Comparison of ENCODE assay signal across 8 mouse cellular contexts in the genomic region with DNA sequence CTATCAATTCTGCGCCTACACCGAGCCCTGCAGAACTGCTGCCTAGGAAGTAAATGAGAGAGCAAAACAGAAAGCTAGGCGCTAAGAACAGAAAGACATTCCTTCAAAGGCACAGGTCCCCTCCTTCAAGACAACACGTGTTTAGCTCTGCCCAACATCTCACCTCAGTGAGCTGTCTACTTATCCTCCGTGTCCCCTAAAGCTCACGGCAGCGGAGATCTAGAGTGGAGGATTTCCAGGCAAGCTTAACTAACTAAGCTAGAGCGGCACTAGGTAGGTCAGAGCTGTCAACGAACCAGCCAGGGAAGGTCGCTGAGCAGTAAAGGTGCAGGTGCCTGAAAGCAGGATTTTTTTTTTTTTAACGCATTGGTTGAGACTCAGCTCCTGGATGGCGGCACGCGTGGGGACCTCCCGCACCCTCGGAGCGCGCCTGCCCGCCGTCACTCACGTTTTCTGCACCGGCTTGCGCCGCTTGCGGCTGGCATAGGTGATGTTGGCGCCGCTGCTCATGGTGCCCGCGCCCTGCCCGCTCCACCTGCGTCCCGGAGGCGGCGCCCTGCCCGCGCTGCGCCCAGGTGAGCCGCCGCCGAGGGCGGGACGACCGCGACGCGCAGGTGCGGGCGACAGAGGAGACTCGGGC. TPM values are rescaled to one million over a fixed set of nuclear protein-coding genes. Genes with fewer than 3 reads are reported as not detected.
DNase-seq lines count a peak whose midpoint lies in the region; ATAC-seq and TF ChIP-seq lines count a peak whose summit lies in the region.

No protein-coding gene starts in this region.

- no peaks in the 10 kb centered on the region for H3K9me3 ChIP-seq in heart, embryonic 14.5 days (ENCODE audit: control insufficient read depth, low read length)
- no peaks in the 10 kb centered on the region for H3K9me3 ChIP-seq in liver, embryonic 13.5 days (replicated peaks)

- H3K4me3 ChIP-seq in heart, embryonic 14.5 days (ENCODE audit: control insufficient read depth in 1 of 2, insufficient read depth in 1 of 2, low read depth in 1 of 2, low read length in 2 of 2), result peak overlapping the region; percentile 70 to 82
- H3K4me3 ChIP-seq in liver, embryonic 13.5 days (replicated peaks), result peak overlapping the region; percentile 80
- H3K4me3 ChIP-seq in myocyte, result peak overlapping the region; percentile 32

- peak; percentile 11 for DNase-seq in layer of hippocampus, adult 11-12 months (ENCODE audit: low spot score)
- DNase-seq in layer of hippocampus, adult 9-10 months (ENCODE audit: low spot score), result no peak
- peak; percentile 33 for DNase-seq in embryo, embryonic 10 days (ENCODE audit: low spot score)
- DNase-seq in kidney, postnatal 10 days, result peak; percentile 70
- DNase-seq in liver, embryonic 13.5 days, result peak; percentile 11
- DNase-seq in thymus, postnatal 0 days (ENCODE audit: low spot score), result peak; percentile 68

- H3K27ac ChIP-seq in heart, embryonic 14.5 days (replicated peaks in 1 of 2; ENCODE audit: control insufficient read depth in 1 of 2, insufficient read depth in 1 of 2, low read depth in 2 of 2, low read length in 2 of 2), result no peak overlapping the region
- no peak overlapping the region; the same call in 1 of the 2 replicates for H3K27ac ChIP-seq in liver, embryonic 13.5 days

- peak overlapping the region; percentile 99 for H3K4me2 ChIP-seq in heart, embryonic 14.5 days (ENCODE audit: low read length)
- H3K4me2 ChIP-seq in liver, embryonic 13.5 days, result peak overlapping the region; percentile 98
- H3K4me2 ChIP-seq in myocyte (ENCODE audit: low read depth), result peak overlapping the region; percentile 92

- no peak for TF ChIP-seq POLR2A in myocyte (IDR thresholded peaks at IDR 0.05; ENCODE audit: insufficient read length, low read depth)

- H3ac ChIP-seq in myocyte (ENCODE audit: control insufficient read depth, insufficient read length), result peak overlapping the region; percentile 69

- H3K4me1 ChIP-seq in heart, embryonic 14.5 days (ENCODE audit: control insufficient read depth in 2 of 2, insufficient read depth in 2 of 2, low read length in 2 of 2), result 0 out of 4 replicates have a peak, but pooled peaks cover 0 to 5% of the 10 kb centered on the region in 2 experiments
- peaks cover 17% of the 10 kb centered on the region for H3K4me1 ChIP-seq in liver, embryonic 13.5 days (replicated peaks)

- H3K9ac ChIP-seq in heart, embryonic 14.5 days (ENCODE audit: low read length), result peak overlapping the region; percentile 77
- peak overlapping the region; percentile 79 for H3K9ac ChIP-seq in liver, embryonic 13.5 days

- peaks cover 30% of the 10 kb centered on the region for H3K79me2 ChIP-seq in myocyte (ENCODE audit: control insufficient read depth, insufficient read depth)

- no peak for ATAC-seq in heart, embryonic 14.5 days (ENCODE audit: insufficient number of reproducible peaks, insufficient read depth, low FRiP score, low read depth)
- ATAC-seq in liver, embryonic 13.5 days (ENCODE audit: low read depth), result peak; percentile 60

- no peaks in the 10 kb centered on the region for H3K36me3 ChIP-seq in heart, embryonic 14.5 days (ENCODE audit: control insufficient read depth, insufficient read depth, low read length)
- no peaks in the 10 kb centered on the region for H3K36me3 ChIP-seq in liver, embryonic 13.5 days
- no peaks in the 10 kb centered on the region for H3K36me3 ChIP-seq in myocyte (ENCODE audit: control insufficient read depth, insufficient read depth)

- H3K27me3 ChIP-seq in heart, embryonic 14.5 days (ENCODE audit: control insufficient read depth, insufficient read depth, low read length), result no peaks in the 10 kb centered on the region
- no peaks in the 10 kb centered on the region for H3K27me3 ChIP-seq in liver, embryonic 13.5 days
- H3K27me3 ChIP-seq in myocyte (ENCODE audit: control insufficient read depth, insufficient read depth, insufficient read length), result no peaks in the 10 kb centered on the region

- WGBS in heart, embryonic 14.5 days, result 1% methylated on average over 41 of the region's 49 CpGs
- 1% methylated on average over 49 of the region's 49 CpGs for WGBS in liver, embryonic 13.5 days (ENCODE audit: insufficient replicate concordance)

TF ChIP-seq in myocyte, 11 proteins besides CTCF, POLR2A, EP300 and RAD21:
- TF ChIP-seq MAX (IDR thresholded peaks at IDR 0.05; ENCODE audit: low read depth) (no peak), POLR2AphosphoS2 (IDR thresholded peaks at IDR 0.05; ENCODE audit: insufficient read length, low read depth) (no peak), MYOG (IDR thresholded peaks at IDR 0.05; ENCODE audit: control insufficient read depth in 1 of 3, insufficient read depth in 1 of 3, insufficient read length in 2 of 3, low read depth in 2 of 3) (no peak), MYOD1 (IDR thresholded peaks at IDR 0.05; ENCODE audit: control insufficient read depth in 1 of 3, insufficient read length in 2 of 3, low read depth in 2 of 3) (peak in 2 of 3 experiments; percentile 1 to 10), REST (IDR thresholded peaks at IDR 0.05; ENCODE audit: insufficient read depth, insufficient read length) (no peak)

RNA-seq across cellular contexts. Expression of a gene that starts 0.6 kb away (rescaled TPM):
- polyA plus RNA-seq in heart, embryonic 14.5 days (2014; fragmentation: Nextera tagmentation; extraction: Ambion mirVana), result 2.2 and 2.4 TPM in 2 replicates
- polyA plus RNA-seq in liver, embryonic 13.5 days (2015; fragmentation: Nextera tagmentation; extraction: Ambion mirVana), result 1.7 and 2.0 TPM in 2 replicates
- 2.4 TPM for polyA plus RNA-seq in myocyte (2012; fragmentation: generic; extraction: Trizol)
- polyA plus RNA-seq in thymus, postnatal 0 days (2015; fragmentation: Nextera tagmentation; extraction: Ambion mirVana), result 6.1 and 6.7 TPM in 2 replicates
